Mouse (Mus musculus) embryonic facial prominence, embryonic 13.5 days (tissue): ENCODE results near the gene Poc1a. TPM values are rescaled to one million over a fixed set of nuclear protein-coding genes. Genes with fewer than 3 reads are reported as not detected.
A peak's percentile ranks its signal among the peaks of the same experiment; 100 is the strongest.

Experiments
- ATAC-seq: fragments of 200-750 bp; cut with Nextera tagmentation; 2 replicates; pipeline ENCODE4 v1.8.0; 2017; ENCODE audit warnings: low read depth; ENCODE audit not compliant: insufficient number of reproducible peaks, insufficient read depth, low FRiP score, low TSS enrichment
- H3K27ac ChIP-seq: fragments of 300-500 bp; sonication (generic); 2 replicates; pipeline ENCODE4 v1.5.1; 2015; ENCODE audit warnings: moderate library complexity, mild to moderate bottlenecking, inconsistent platforms
- H3K27me3 ChIP-seq: fragments of 300-500 bp; sonication (generic); 2 replicates; pipeline ENCODE4 v1.6.1; 2015; ENCODE audit warnings: mild to moderate bottlenecking, inconsistent platforms
- H3K36me3 ChIP-seq: fragments of 300-500 bp; sonication (generic); 2 replicates; pipeline ENCODE4 v1.6.1; 2015; ENCODE audit warnings: mild to moderate bottlenecking, inconsistent platforms
- H3K4me1 ChIP-seq: fragments of 300-500 bp; sonication (generic); 2 replicates; pipeline ENCODE4 v1.6.1; 2015; ENCODE audit warnings: inconsistent platforms
- H3K4me2 ChIP-seq: fragments of 300-500 bp; sonication (generic); 2 replicates; pipeline ENCODE4 v1.6.1; 2015; ENCODE audit warnings: moderate library complexity, mild to moderate bottlenecking, inconsistent platforms
- H3K4me3 ChIP-seq: fragments of 300-500 bp; sonication (generic); 2 replicates; pipeline ENCODE4 v1.5.1; 2015; ENCODE audit warnings: mild to moderate bottlenecking, inconsistent platforms
- H3K9ac ChIP-seq: fragments of 300-500 bp; sonication (generic); 2 replicates; pipeline ENCODE4 v1.6.1; 2015; ENCODE audit warnings: mild to moderate bottlenecking, inconsistent platforms
- H3K9me3 ChIP-seq: fragments of 300-500 bp; sonication (generic); 2 replicates; pipeline ENCODE4 v1.6.1; 2016; ENCODE audit warnings: inconsistent platforms
- WGBS: fragments of 180-500 bp; shearing (Covaris S2); methylation state at CpG from one replicate; pipeline ENCODE4 v1.1.7; 2015; ENCODE audit warnings: mixed read lengths; 5-methylcytosine and 5-hydroxymethylcytosine counted together
- polyA plus RNA-seq: library from polyadenylated mRNA; unstranded; fragments of >200 nt; fragmentation: Nextera tagmentation; extraction: Ambion mirVana; gene quantifications from 2 replicates; pipeline ENCODE4 v1.2.1, GENCODE M21; 2015

Gene Poc1a
- polyA plus RNA-seq, 1 experiment from 2014 or later = 26.0 TPM

DNA sequence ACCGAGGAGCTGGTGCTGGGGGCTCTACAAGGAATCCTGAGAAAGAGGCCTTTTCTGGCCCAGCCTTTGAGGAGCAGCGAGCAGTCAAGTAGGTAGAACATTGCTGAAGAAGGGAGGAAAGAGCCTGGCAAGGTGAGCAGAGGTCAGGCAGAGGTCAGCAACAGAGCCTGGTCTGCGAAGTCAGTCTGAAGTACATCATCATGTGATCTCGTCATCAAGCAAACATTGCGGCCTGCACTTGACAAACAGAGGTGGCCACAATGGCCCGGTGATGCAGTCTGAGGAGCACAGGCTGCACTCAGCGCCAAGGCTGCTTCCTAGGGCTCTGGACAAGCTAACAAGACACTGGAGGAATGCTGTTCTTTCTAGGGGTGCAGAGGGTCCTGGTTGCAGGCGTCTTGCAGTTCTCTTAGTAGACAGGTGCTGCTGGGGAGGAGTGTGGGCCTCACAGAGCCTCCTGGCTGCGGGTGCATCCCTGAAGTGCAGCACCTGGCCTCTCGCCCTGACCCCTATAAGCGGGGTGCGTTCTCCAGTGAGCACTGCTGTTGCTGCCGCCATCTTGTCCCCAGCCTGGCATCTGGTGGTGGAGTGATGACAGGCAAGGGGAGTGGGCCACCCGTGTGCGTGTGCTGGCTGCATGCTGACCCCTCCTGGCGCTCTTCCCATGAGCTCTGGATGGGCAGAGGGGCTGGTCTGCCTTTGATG lies 21.7 kb downstream of the Poc1a start:
- 86% methylated on average over 16 of the region's 16 CpGs for WGBS
- Histone ChIP-seq H3K27ac (no peak overlapping the region), H3K27me3 (no peaks in the 10 kb centered on the region), H3K4me1 (peaks cover 11% of the 10 kb centered on the region), H3K4me2 (no peak overlapping the region), H3K9ac (0 out of 2 replicates have a peak overlapping the region, but pooled peaks have one; percentile 16), H3K36me3 (peaks cover 17% of the 10 kb centered on the region; the same call in 1 of the 2 replicates), H3K9me3 (no peaks in the 10 kb centered on the region), H3K4me3 (no peak overlapping the region)
- no peak for ATAC-seq

DNA sequence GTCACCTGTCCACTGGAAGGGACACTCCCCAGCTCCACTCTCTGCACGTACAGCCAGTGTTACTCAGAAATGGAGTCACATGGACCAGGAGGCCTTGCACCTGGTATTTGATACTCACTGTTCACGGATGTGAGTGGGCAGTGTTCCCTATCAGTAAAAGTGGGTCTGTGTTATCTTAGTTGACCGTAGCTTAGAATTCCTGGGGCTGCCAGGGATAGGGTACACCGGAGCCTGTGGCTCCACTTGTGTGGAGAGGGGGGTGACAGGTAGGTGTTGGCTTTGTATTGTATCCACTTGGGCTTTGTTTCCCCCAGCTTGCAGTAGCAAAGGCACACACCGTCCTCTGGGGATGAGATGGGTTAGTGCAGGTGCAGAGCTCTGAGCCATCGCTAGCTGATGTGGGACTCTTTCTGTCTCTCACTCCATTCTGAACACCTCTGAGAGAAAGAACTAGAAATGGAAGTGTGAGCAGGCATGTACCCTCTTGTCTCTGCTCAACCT lies 22.6 kb downstream of the Poc1a start:
- Histone ChIP-seq H3K4me2 (no peak overlapping the region), H3K9me3 (no peaks in the 10 kb centered on the region), H3K4me1 (peaks cover 11% of the 10 kb centered on the region), H3K9ac (no peak overlapping the region), H3K4me3 (no peak overlapping the region), H3K27me3 (no peaks in the 10 kb centered on the region), H3K36me3 (peaks cover 13% of the 10 kb centered on the region; the same call in 1 of the 2 replicates), H3K27ac (no peak overlapping the region)
- 84% methylated on average over 6 of the region's 6 CpGs for WGBS
- ATAC-seq = no peak

DNA sequence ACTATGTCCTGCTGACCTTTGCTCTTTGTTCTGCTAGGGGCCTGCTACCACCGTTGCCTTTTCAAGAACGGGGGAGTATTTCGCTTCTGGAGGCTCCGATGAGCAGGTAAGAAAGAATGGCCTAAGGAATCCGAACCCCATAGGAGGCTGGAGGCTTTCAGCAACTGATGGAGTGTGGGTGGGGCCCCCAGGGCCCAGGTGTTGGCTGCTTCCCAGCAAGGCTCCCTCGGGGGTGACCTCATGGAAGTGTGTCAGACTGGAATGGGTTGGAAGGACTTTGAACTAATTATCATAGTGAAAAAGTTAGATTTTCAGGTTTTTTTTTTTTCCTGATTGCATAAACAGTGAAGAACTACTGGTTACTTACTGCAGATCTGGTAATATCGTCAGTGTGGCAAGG lies 24.4 kb downstream of the Poc1a start:
- WGBS = 66% methylated on average over 7 of the region's 7 CpGs
- no peak overlapping the region for H3K4me2 ChIP-seq
- H3K9me3 ChIP-seq = no peaks in the 10 kb centered on the region
- no peak overlapping the region for H3K4me3 ChIP-seq
- no peaks in the 10 kb centered on the region for H3K27me3 ChIP-seq
- H3K9ac ChIP-seq = no peak overlapping the region
- no peak overlapping the region for H3K27ac ChIP-seq
- peaks cover 18% of the 10 kb centered on the region; the same call in 1 of the 2 replicates for H3K36me3 ChIP-seq
- peaks cover 12% of the 10 kb centered on the region for H3K4me1 ChIP-seq
- ATAC-seq = no peak

DNA sequence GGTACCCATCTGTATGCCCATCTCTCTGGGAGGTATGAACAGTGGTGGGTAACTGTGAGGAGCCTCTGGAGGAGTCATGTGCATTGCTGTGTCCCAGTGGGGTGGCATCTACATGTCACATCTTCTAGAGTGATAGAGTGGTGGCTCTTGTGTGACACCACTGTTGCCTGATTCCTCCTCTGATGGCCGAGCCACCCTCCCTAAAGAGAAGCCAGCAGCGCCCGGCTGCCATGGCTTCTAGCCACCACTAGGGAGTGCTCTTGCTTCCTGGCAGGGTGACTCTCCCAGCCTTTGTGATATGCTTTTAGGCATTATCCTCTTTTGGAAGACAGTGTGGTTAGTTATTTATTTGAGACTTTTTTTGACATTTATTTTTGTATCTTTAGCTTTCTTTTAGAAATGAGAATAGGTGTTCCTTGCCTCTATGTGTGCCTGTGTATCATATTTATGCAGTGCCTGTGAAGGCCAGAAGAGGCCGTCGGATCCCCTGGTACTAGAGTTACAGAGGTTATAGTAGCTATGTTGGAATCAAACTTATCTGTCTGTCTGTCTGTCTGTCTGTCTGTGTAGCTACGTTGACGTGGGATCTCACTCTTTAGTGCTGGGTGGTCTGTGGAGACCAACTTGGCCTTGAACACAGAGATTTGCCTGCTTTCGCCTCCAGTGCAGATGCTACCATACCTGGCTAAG lies 25.9 kb downstream of the Poc1a start:
- no peak overlapping the region for H3K4me3 ChIP-seq
- 44% methylated on average over 8 of the region's 8 CpGs for WGBS
- H3K9ac ChIP-seq = no peak overlapping the region
- H3K4me1 ChIP-seq = peaks cover 8% of the 10 kb centered on the region
- no peaks in the 10 kb centered on the region for H3K9me3 ChIP-seq
- no peaks in the 10 kb centered on the region for H3K27me3 ChIP-seq
- no peak overlapping the region for H3K27ac ChIP-seq
- no peak for ATAC-seq
- no peak overlapping the region for H3K4me2 ChIP-seq
- H3K36me3 ChIP-seq = peaks cover 20% of the 10 kb centered on the region; the same call in 1 of the 2 replicates

DNA sequence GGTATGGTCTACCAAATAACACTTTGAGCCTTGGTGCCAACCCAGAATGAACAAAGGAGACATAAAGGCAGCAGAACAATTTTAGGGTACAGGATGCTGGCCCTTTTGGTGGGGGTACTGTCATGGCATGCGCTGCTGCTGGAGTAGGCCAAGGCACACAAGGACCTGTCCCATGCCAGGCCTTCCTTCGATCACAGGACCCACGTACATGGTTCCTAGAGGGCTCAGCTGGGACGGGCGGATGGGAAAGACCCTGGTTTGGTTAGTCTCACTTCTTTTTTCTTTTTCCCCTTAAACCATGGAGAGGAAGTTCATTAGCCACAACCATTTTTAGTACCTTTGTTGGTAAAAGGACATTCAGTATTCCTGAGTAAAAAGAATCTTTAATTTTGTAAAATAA lies 27.3 kb downstream of the Poc1a start:
- ATAC-seq = no peak
- Histone ChIP-seq H3K27ac (no peak overlapping the region), H3K4me3 (no peak overlapping the region), H3K9me3 (no peaks in the 10 kb centered on the region), H3K4me1 (peaks cover 8% of the 10 kb centered on the region), H3K27me3 (no peaks in the 10 kb centered on the region), H3K9ac (no peak overlapping the region), H3K36me3 (peaks cover 15% of the 10 kb centered on the region; the same call in 1 of the 2 replicates), H3K4me2 (no peak overlapping the region)
- 90% methylated on average over 5 of the region's 5 CpGs for WGBS

DNA sequence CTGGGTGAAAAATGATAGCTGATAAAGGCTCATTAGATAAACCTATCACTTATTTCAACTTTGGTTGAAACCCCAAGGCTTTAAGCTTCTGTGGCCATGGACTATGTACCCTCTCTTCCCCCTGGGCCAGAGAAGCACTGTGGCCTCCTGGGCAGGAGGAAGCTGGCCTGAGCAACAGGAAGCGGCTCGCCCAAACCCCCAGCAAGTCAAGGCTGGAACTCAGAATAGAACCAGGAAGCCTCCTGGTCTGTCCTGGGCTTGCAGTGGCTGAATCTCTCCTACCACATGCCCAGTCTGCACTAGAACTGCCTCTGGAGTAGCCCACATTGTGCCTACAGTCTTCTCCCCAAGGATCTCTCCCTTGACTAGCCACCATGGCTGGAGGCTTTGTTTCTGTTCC lies 27.7 kb downstream of the Poc1a start:
- Histone ChIP-seq H3K9ac (0 out of 2 replicates have a peak overlapping the region, but pooled peaks have one; percentile 49), H3K27me3 (no peaks in the 10 kb centered on the region), H3K4me3 (no peak overlapping the region), H3K36me3 (peaks cover 15% of the 10 kb centered on the region; the same call in 1 of the 2 replicates), H3K27ac (peak overlapping the region; percentile 48; the same call in 1 of the 2 replicates), H3K9me3 (no peaks in the 10 kb centered on the region), H3K4me1 (peaks cover 8% of the 10 kb centered on the region), H3K4me2 (no peak overlapping the region)
- no peak for ATAC-seq
- 80% methylated on average over 2 of the region's 2 CpGs for WGBS

DNA sequence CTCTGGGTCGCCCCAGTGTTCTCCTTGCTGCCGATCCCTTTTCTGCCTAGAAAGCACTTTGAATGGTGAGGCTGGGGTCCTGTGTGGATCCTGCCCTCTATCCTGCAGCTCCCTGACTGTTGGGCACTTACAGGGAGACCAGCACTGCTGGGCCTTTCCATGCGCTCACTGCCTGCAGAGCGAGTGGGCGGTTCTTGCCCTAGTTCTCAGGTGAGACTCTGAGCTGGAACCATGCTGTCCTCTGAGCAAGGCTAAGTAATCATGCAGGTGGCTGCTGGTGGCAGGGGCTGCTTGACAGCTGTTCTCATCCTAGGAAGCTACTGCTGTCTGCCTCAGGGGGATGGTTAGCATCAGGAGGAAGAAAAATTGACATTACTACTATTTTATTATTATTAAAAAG lies 28.1 kb downstream of the Poc1a start:
- Histone ChIP-seq H3K4me1 (peaks cover 8% of the 10 kb centered on the region), H3K27ac (peak overlapping the region; percentile 48; the same call in 1 of the 2 replicates), H3K9ac (0 out of 2 replicates have a peak overlapping the region, but pooled peaks have one; percentile 49), H3K36me3 (peaks cover 15% of the 10 kb centered on the region; the same call in 1 of the 2 replicates), H3K27me3 (no peaks in the 10 kb centered on the region), H3K4me3 (no peak overlapping the region), H3K9me3 (no peaks in the 10 kb centered on the region), H3K4me2 (no peak overlapping the region)
- ATAC-seq = no peak
- 82% methylated on average over 5 of the region's 5 CpGs for WGBS

DNA sequence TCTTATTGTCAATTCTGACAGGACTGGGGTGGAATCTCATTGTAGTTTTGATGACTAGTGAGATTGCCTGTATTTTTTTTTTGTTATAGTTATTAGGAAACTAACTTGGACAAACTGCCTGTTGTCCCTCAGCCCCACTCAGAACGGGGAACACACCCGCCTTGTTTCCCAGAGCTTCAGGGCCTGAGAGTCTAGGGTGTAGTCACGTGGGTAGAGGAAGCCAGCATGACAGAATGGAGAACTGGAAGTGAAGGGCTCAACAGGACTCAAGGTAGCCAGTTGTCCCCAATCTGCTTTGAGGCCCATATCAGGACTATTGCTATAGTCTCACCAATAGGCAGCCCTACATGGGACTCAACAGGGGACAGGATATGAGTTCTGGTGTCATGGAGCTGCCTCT lies 29.0 kb downstream of the Poc1a start:
- Histone ChIP-seq H3K4me2 (no peak overlapping the region), H3K9me3 (no peaks in the 10 kb centered on the region), H3K9ac (no peak overlapping the region), H3K36me3 (peaks cover 17% of the 10 kb centered on the region; the same call in 1 of the 2 replicates), H3K4me1 (peaks cover 8% of the 10 kb centered on the region), H3K4me3 (no peak overlapping the region), H3K27me3 (no peaks in the 10 kb centered on the region), H3K27ac (no peak overlapping the region)
- ATAC-seq = no peak
- 73% methylated on average over 3 of the region's 3 CpGs for WGBS

DNA sequence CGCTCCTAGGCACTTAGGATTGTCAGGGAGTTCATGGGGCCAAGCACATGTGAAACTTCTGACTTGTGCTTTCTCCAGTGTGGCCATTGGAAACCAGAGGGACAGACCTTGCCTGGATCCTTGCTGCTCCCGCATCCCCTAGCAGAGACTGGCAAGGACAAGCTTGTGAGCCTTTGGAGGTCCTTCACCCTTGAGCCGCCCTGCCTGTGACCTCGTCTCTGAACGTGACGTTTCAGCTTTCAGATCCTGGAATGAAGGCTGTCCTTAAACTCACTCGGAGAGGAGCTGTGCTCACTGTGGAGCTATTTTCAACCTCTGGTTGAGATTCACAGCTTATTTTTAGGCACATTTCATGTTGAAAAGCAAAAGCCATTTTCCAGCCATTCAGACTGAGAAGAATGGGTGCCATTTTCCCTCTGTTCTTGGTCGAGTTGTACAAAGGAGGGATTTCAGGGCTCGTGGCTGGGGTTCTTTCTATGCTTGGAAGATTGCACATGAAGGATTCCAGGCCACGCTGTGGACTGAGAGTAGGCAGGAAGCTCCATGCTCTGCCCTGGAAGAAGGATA lies 30.8 kb downstream of the Poc1a start:
- Histone ChIP-seq H3K4me3 (no peak overlapping the region), H3K27me3 (no peaks in the 10 kb centered on the region), H3K9me3 (no peaks in the 10 kb centered on the region), H3K4me1 (peaks cover 11% of the 10 kb centered on the region), H3K36me3 (peaks cover 21% of the 10 kb centered on the region; the same call in 1 of the 2 replicates), H3K4me2 (no peak overlapping the region), H3K9ac (no peak overlapping the region), H3K27ac (no peak overlapping the region)
- 75% methylated on average over 10 of the region's 10 CpGs for WGBS
- ATAC-seq = no peak

DNA sequence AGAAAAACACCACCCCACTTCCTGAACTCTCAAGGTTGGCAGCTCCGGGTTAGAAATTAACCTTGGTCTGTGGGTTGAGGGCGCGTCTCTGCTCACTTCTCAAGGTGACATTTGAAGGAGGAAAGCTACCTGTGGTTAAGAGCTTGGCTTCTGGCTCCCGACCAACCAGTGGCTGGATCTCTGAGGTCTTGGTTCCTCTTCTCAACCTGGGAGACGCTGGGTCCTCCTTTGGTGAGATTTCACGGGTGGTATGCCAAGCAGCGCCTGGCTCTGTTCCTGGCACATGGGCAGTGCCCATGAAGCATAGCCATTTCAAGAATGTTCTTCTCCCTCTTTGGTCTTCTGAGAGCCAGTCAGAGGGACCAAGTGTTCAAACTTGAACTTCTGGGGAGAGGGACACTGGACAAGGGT lies 32.1 kb downstream of the Poc1a start:
- H3K4me1 ChIP-seq = peaks cover 13% of the 10 kb centered on the region
- H3K9me3 ChIP-seq = no peaks in the 10 kb centered on the region
- 93% methylated on average over 7 of the region's 7 CpGs for WGBS
- H3K9ac ChIP-seq = no peak overlapping the region
- no peak for ATAC-seq
- no peak overlapping the region for H3K27ac ChIP-seq
- no peak overlapping the region for H3K4me3 ChIP-seq
- H3K36me3 ChIP-seq = peaks cover 20% of the 10 kb centered on the region; the same call in 1 of the 2 replicates
- H3K4me2 ChIP-seq = no peak overlapping the region
- H3K27me3 ChIP-seq = no peaks in the 10 kb centered on the region

DNA sequence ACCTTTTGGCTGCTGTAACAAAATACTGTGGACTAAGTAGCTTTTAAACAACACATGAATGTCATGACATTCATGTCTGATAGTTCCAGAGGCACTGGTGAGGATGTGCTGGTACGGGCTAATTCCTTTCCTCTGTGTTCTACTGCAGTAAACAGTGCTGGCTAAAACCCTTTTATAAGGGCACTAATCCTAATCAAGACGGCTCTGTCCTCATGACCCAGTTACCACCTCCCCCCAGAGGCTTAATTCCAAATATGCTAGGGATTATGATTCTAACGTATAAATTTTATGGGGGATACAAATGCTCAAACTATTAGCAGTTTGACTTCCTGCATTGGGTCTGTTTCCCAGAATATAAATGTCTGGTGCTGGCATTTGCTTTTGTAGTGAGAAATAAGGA lies 33.3 kb downstream of the Poc1a start:
- no peak overlapping the region for H3K9ac ChIP-seq
- H3K27me3 ChIP-seq = no peaks in the 10 kb centered on the region
- H3K27ac ChIP-seq = no peak overlapping the region
- WGBS = 69% methylated on average over 3 of the region's 3 CpGs
- H3K36me3 ChIP-seq = 0 out of 2 replicates have a peak, but pooled peaks cover 12% of the 10 kb centered on the region
- peaks cover 21% of the 10 kb centered on the region for H3K4me1 ChIP-seq
- H3K9me3 ChIP-seq = no peaks in the 10 kb centered on the region
- H3K4me3 ChIP-seq = no peak overlapping the region
- H3K4me2 ChIP-seq = no peak overlapping the region
- no peak for ATAC-seq
